Mouse (Mus musculus) hindbrain, embryonic 14.5 days (tissue): Measurements from ENCODE around the gene Cypt14. TPM values are rescaled to one million over a fixed set of nuclear protein-coding genes. Genes with fewer than 3 reads are reported as not detected.
"Not testable (repeated sequence)": the region's sequence is repeated elsewhere in the genome, so short reads cannot be mapped to it uniquely, and the experiment has no call there.

Experiments
- ATAC-seq: fragments of 200-750 bp; cut with Nextera tagmentation; 2 replicates; pipeline ENCODE4 v1.8.0; 2017; ENCODE audit warnings: moderate number of reproducible peaks, mild to moderate bottlenecking, moderate TSS enrichment, moderate library complexity; ENCODE audit not compliant: low FRiP score
- DNase-seq: peaks from one replicate; pipeline ENCODE4 v3.0.0-alpha.2; 2015; ENCODE audit warnings: low spot score
- H3K27ac ChIP-seq: fragments of 300-500 bp; sonication (generic); 2 replicates; pipeline ENCODE4 v1.5.1; 2014; ENCODE audit warnings: mild to moderate bottlenecking, moderate library complexity
- H3K27me3 ChIP-seq: fragments of 300-500 bp; sonication (generic); 2 replicates; pipeline ENCODE4 v1.6.1; 2014; ENCODE audit warnings: mild to moderate bottlenecking, low read length, mixed read lengths; ENCODE audit not compliant: control insufficient read depth, insufficient read depth
- H3K36me3 ChIP-seq: fragments of 300-500 bp; sonication (generic); replicated peaks from 2 replicates; pipeline ENCODE4 v1.6.1; 2014; ENCODE audit not compliant: control insufficient read depth, insufficient read depth
- H3K4me1 ChIP-seq: fragments of 300-500 bp; sonication (generic); replicated peaks from 2 replicates; pipeline ENCODE4 v1.6.1; 2014; ENCODE audit warnings: antibody characterized with exemption, low read length, mixed read lengths; ENCODE audit not compliant: control insufficient read depth, insufficient read depth
- H3K4me2 ChIP-seq: fragments of 300-500 bp; sonication (generic); replicated peaks from 2 replicates; pipeline ENCODE4 v1.6.1; 2014; ENCODE audit warnings: mild to moderate bottlenecking, moderate library complexity
- H3K4me3 ChIP-seq: fragments of 300-500 bp; sonication (generic); replicated peaks from 2 replicates; pipeline ENCODE4 v1.5.1; 2014; ENCODE audit warnings: mild to moderate bottlenecking, low read length
- H3K9ac ChIP-seq: fragments of 300-500 bp; sonication (generic); 2 replicates; pipeline ENCODE4 v1.6.1; 2014
- H3K9me3 ChIP-seq: fragments of 300-500 bp; sonication (generic); 2 replicates; pipeline ENCODE4 v1.6.1; 2016; ENCODE audit warnings: low read length; ENCODE audit not compliant: control insufficient read depth
- WGBS: fragments of 180-500 bp; shearing (Covaris S2); extraction: QIAGEN DNeasy Blood & Tissue Kit; methylation state at CpG from one replicate; pipeline ENCODE4 v1.1.7; 2014; 5-methylcytosine and 5-hydroxymethylcytosine counted together
- polyA plus RNA-seq: library from polyadenylated mRNA; unstranded; fragments of >200 nt; fragmentation: Nextera tagmentation; extraction: Ambion mirVana; gene quantifications from 2 replicates; pipeline ENCODE4 v1.2.1, GENCODE M21; 2014

Gene Cypt14
- polyA plus RNA-seq: not detected in 2 replicates

DNA sequence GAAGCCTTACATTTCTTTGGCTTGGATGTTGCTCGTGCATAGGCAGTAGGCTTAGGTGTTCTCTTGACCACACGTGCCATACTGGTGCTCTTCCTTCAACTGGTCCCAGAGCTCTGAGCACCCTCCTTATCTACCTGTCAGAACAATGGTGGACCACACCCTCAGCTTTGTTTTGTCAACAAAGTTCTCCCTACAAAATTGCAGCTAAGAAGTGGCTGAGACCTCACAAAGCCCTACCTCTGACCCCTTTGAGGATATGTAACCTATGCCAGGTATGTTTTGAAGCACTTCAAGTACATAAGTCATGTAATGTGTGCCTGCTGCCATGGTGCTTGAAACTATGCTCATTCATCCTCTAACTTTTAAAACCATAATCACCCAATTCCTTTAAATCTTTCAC, at the start of gene Cypt14:
Cypt14 (minus strand) TSS at position 101 of the 400 bp plus-strand sequence.
- H3K27me3 ChIP-seq, H3K27ac ChIP-seq, ATAC-seq, DNase-seq, H3K4me2 ChIP-seq, H3K9me3 ChIP-seq, H3K36me3 ChIP-seq, H3K4me3 ChIP-seq, H3K4me1 ChIP-seq, H3K9ac ChIP-seq: not testable (repeated sequence)
- WGBS: 90% methylated on average over 2 of the region's 2 CpGs
